Comparison of ENCODE assay signal across 8 mouse cellular contexts in the genomic region with DNA sequence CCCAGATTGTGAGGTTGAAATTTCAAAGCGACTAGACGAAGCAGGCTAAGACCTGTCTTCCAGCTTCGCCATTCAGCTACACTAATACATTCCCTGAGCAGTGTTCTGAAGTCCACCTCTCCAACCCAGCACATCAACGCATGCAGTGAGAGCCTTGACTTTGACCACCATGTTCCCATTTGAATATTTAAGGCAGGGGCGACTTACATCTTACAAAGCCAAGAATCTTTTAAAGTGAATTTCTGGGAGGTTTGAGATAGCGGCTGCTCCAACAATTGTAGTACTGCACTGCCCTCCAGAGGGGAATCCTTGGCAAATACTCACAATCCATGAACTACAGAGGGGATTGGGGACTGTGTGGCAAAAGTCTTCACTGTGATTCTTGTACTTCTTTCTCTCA.
DNase-seq lines count a peak whose midpoint lies in the region; ATAC-seq and TF ChIP-seq lines count a peak whose summit lies in the region.

No protein-coding gene starts in this region.

- H3K9me3 ChIP-seq in liver, embryonic 12.5 days (replicated peaks): no peaks in the 10 kb centered on the region
- H3K9me3 ChIP-seq in forebrain, postnatal 0 days (ENCODE audit: low read length): no peaks in the 10 kb centered on the region
- no peaks in the 10 kb centered on the region for H3K9me3 ChIP-seq in limb, embryonic 11.5 days (ENCODE audit: control insufficient read depth, low read length)

- peak; percentile 80 for TF ChIP-seq CTCF in forebrain, postnatal 0 days (IDR thresholded peaks at IDR 0.05; ENCODE audit: low read depth)

- DNase-seq in liver: peak; percentile 9
- peak; percentile 19 to 32 for DNase-seq in cerebellum, adult 18-20 months
- DNase-seq in forebrain, postnatal 0 days: peak; percentile 88
- DNase-seq in kidney, adult 9 months: peak; percentile 11
- peak; percentile 72 for DNase-seq in limb, embryonic 11.5 days (ENCODE audit: low spot score)
- DNase-seq in retina, embryonic 14.5 days (ENCODE audit: low spot score): peak; percentile 81
- DNase-seq in spleen, postnatal 4 days (ENCODE audit: low spot score in 2 of 2): no peak

- 44% methylated on average over 6 of the region's 6 CpGs for WGBS in liver, embryonic 12.5 days (ENCODE audit: insufficient replicate concordance)
- WGBS in forebrain, postnatal 0 days: 23% methylated on average over 6 of the region's 6 CpGs
- WGBS in limb, embryonic 11.5 days: 28% methylated on average over 6 of the region's 6 CpGs

- no peak overlapping the region for H3K27ac ChIP-seq in liver, embryonic 12.5 days
- no peak overlapping the region for H3K27ac ChIP-seq in forebrain, postnatal 0 days (ENCODE audit: low read depth, low read length)
- H3K27ac ChIP-seq in limb, embryonic 11.5 days (replicated peaks; ENCODE audit: low read depth, low read length): no peak overlapping the region

- ATAC-seq in liver, embryonic 12.5 days: no peak
- ATAC-seq in forebrain, postnatal 0 days: peak; percentile 92
- peak; percentile 56; the same call in 1 of the 2 replicates for ATAC-seq in limb, embryonic 11.5 days (ENCODE audit: insufficient number of reproducible peaks, low FRiP score, low TSS enrichment, low read depth)

- no peak overlapping the region for H3K4me2 ChIP-seq in liver, embryonic 12.5 days
- peak overlapping the region; percentile 29; the same call in 1 of the 2 replicates for H3K4me2 ChIP-seq in forebrain, postnatal 0 days (ENCODE audit: low read depth)
- peak overlapping the region; percentile 22 for H3K4me2 ChIP-seq in limb, embryonic 11.5 days (ENCODE audit: low read depth, severe bottlenecking)

- no peaks in the 10 kb centered on the region for H3K36me3 ChIP-seq in liver, embryonic 12.5 days
- H3K36me3 ChIP-seq in forebrain, postnatal 0 days (ENCODE audit: insufficient read depth): no peaks in the 10 kb centered on the region
- H3K36me3 ChIP-seq in limb, embryonic 11.5 days (ENCODE audit: control insufficient read depth, insufficient read depth, low read length): no peaks in the 10 kb centered on the region

- no peaks in the 10 kb centered on the region for H3K4me1 ChIP-seq in liver, embryonic 12.5 days
- H3K4me1 ChIP-seq in forebrain, postnatal 0 days (ENCODE audit: insufficient read depth): no peaks in the 10 kb centered on the region
- H3K4me1 ChIP-seq in limb, embryonic 11.5 days (ENCODE audit: control insufficient read depth, insufficient read depth, low read length): peaks cover 5% of the 10 kb centered on the region; the same call in 1 of the 2 replicates

- no peak overlapping the region for H3K4me3 ChIP-seq in liver, embryonic 12.5 days
- no peak overlapping the region for H3K4me3 ChIP-seq in forebrain, postnatal 0 days (ENCODE audit: low read depth, low read length)
- H3K4me3 ChIP-seq in limb, embryonic 11.5 days (ENCODE audit: low read depth, low read length): no peak overlapping the region

- H3K27me3 ChIP-seq in liver, embryonic 12.5 days (replicated peaks): no peaks in the 10 kb centered on the region
- H3K27me3 ChIP-seq in forebrain, postnatal 0 days (ENCODE audit: insufficient read depth, low read length): no peaks in the 10 kb centered on the region
- H3K27me3 ChIP-seq in limb, embryonic 11.5 days (ENCODE audit: control insufficient read depth, insufficient read depth, low read length): no peaks in the 10 kb centered on the region

- H3K9ac ChIP-seq in liver, embryonic 12.5 days: no peak overlapping the region
- no peak overlapping the region for H3K9ac ChIP-seq in forebrain, postnatal 0 days
- H3K9ac ChIP-seq in limb, embryonic 11.5 days (ENCODE audit: low read length): no peak overlapping the region

Comparison
In these comparisons a context has a peak if more than half of its experiments do, and no peak if none do; other contexts are left out.
1. DNase-seq: peak in liver (single experiment), cerebellum, adult 18-20 months (2 of 2), forebrain, postnatal 0 days (single experiment), kidney, adult 9 months (single experiment), limb, embryonic 11.5 days (single experiment) and retina, embryonic 14.5 days (single experiment); none in spleen, postnatal 4 days (0 of 2).